Mouse (Mus musculus) liver, embryonic 15.5 days (tissue): ENCODE results near the gene Fbxl13. TPM values are rescaled to one million over a fixed set of nuclear protein-coding genes. Genes with fewer than 3 reads are reported as not detected.
"Not testable (repeated sequence)": the region's sequence is repeated elsewhere in the genome, so short reads cannot be mapped to it uniquely, and the experiment has no call there.

Source experiments
- ATAC-seq: fragments of 200-750 bp; cut with Nextera tagmentation; 2 replicates; pipeline ENCODE4 v1.8.0; 2017; ENCODE audit warnings: moderate number of reproducible peaks, mild to moderate bottlenecking, moderate library complexity; ENCODE audit not compliant: insufficient read depth
- H3K27ac ChIP-seq: fragments of 300-500 bp; sonication (generic); replicated peaks from 2 replicates; pipeline ENCODE4 v1.5.1; 2015; ENCODE audit warnings: mild to moderate bottlenecking, inconsistent platforms
- H3K27me3 ChIP-seq: fragments of 300-500 bp; sonication (generic); 2 replicates; pipeline ENCODE4 v1.6.1; 2015; ENCODE audit warnings: mild to moderate bottlenecking, inconsistent platforms
- H3K36me3 ChIP-seq: fragments of 300-500 bp; sonication (generic); replicated peaks from 2 replicates; pipeline ENCODE4 v1.6.1; 2015; ENCODE audit warnings: moderate library complexity, mild to moderate bottlenecking, inconsistent platforms
- H3K4me1 ChIP-seq: fragments of 300-500 bp; sonication (generic); replicated peaks from 2 replicates; pipeline ENCODE4 v1.6.1; 2015; ENCODE audit warnings: inconsistent platforms
- H3K4me2 ChIP-seq: fragments of 300-500 bp; sonication (generic); 2 replicates; pipeline ENCODE4 v1.6.1; 2015; ENCODE audit warnings: moderate library complexity, mild to moderate bottlenecking, inconsistent platforms
- H3K4me3 ChIP-seq: fragments of 300-500 bp; sonication (generic); replicated peaks from 2 replicates; pipeline ENCODE4 v1.5.1; 2015; ENCODE audit warnings: mild to moderate bottlenecking, inconsistent platforms
- H3K9ac ChIP-seq: fragments of 300-500 bp; sonication (generic); 2 replicates; pipeline ENCODE4 v1.6.1; 2015; ENCODE audit warnings: moderate library complexity, mild to moderate bottlenecking, inconsistent platforms
- H3K9me3 ChIP-seq: fragments of 300-500 bp; sonication (generic); replicated peaks from 2 replicates; pipeline ENCODE4 v1.6.1; 2016; ENCODE audit warnings: inconsistent platforms
- WGBS: fragments of 180-500 bp; shearing (Covaris S2); methylation state at CpG from one replicate; pipeline ENCODE4 v1.1.7; 2015; ENCODE audit warnings: mixed read lengths; ENCODE audit not compliant: insufficient replicate concordance; 5-methylcytosine and 5-hydroxymethylcytosine counted together
- polyA plus RNA-seq: library from polyadenylated mRNA; unstranded; fragments of >200 nt; fragmentation: Nextera tagmentation; extraction: Ambion mirVana; gene quantifications from 2 replicates; pipeline ENCODE4 v1.2.1, GENCODE M21; 2015

The Fbxl13 gene
- polyA plus RNA-seq, 1 experiment from 2014 or later, result 0.08 TPM

GRCm38 (mm10) chr5:21608311-21609304 lies 36.8 kb downstream of the Fbxl13 start:
- no peak for ATAC-seq
- Histone ChIP-seq H3K36me3 (no peaks in the 10 kb centered on the region), H3K4me1 (no peaks in the 10 kb centered on the region), H3K9me3 (no peaks in the 10 kb centered on the region), H3K27me3 (no peaks in the 10 kb centered on the region), H3K9ac (no peak overlapping the region), H3K4me2 (no peak overlapping the region), H3K27ac (no peak overlapping the region), H3K4me3 (no peak overlapping the region)
- 66% methylated on average over 12 of the region's 12 CpGs for WGBS

- no peak overlapping the region for H3K4me2 ChIP-seq
These were observed 39.5 kb downstream of the Fbxl13 start for GRCm38 (mm10) chr5:21605936-21606335.

GRCm38 (mm10) chr5:21599961-21600360 lies 45.5 kb downstream of the Fbxl13 start:
- Histone ChIP-seq H3K9ac (no peak overlapping the region), H3K36me3 (no peaks in the 10 kb centered on the region), H3K27ac (no peak overlapping the region), H3K4me2 (no peak overlapping the region), H3K4me3 (no peak overlapping the region), H3K4me1 (no peaks in the 10 kb centered on the region), H3K9me3 (no peaks in the 10 kb centered on the region), H3K27me3 (no peaks in the 10 kb centered on the region)
- WGBS, result 67% methylated on average over 4 of the region's 4 CpGs
- no peak for ATAC-seq

More at GRCm38 (mm10) chr5:21605936-21606335, 39.5 kb downstream of the Fbxl13 start:
- Histone ChIP-seq H3K9me3 (no peaks in the 10 kb centered on the region), H3K4me1 (no peaks in the 10 kb centered on the region), H3K4me3 (no peak overlapping the region), H3K36me3 (no peaks in the 10 kb centered on the region), H3K27ac (no peak overlapping the region), H3K27me3 (no peaks in the 10 kb centered on the region), H3K9ac (no peak overlapping the region)
- WGBS, result 43% methylated on average over 6 of the region's 6 CpGs
- no peak for ATAC-seq

GRCm38 (mm10) chr5:21599536-21599935 lies 45.9 kb downstream of the Fbxl13 start:
- H3K27me3 ChIP-seq, ATAC-seq, H3K27ac ChIP-seq, H3K9me3 ChIP-seq, H3K4me3 ChIP-seq, H3K9ac ChIP-seq, H3K4me1 ChIP-seq, H3K36me3 ChIP-seq, H3K4me2 ChIP-seq: not testable (repeated sequence)
- WGBS, result 54% methylated on average over 2 of the region's 2 CpGs

DNA sequence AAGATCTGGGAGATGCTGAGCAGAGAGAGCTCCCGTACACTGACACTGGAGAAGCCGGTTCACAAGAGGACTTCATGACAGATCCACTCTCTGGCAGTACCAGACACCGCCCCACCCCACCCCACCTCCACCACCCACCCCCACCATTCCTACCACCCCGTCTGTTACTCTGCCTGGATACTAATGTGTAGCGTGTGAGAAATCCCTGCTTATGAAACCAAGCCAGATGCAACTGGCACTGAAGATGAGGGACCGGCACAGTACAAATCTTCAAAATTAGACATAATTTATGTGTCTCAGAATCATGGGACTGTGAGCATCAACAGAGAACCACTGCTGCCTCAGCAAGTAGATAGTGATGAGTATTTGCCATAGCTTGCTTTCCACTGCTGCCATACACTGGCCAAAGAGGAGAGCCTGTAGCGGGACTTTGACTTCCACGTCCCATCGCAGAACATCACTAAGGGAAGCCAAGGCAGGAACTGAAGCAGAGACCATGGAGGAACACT lies 52.2 kb downstream of the Fbxl13 start:
- ATAC-seq, result no peak
- Histone ChIP-seq H3K9me3 (no peaks in the 10 kb centered on the region), H3K4me3 (no peak overlapping the region), H3K4me1 (no peaks in the 10 kb centered on the region), H3K36me3 (no peaks in the 10 kb centered on the region), H3K4me2 (no peak overlapping the region), H3K27ac (no peak overlapping the region), H3K27me3 (no peaks in the 10 kb centered on the region), H3K9ac (no peak overlapping the region)
- 78% methylated on average over 9 of the region's 9 CpGs for WGBS

DNA sequence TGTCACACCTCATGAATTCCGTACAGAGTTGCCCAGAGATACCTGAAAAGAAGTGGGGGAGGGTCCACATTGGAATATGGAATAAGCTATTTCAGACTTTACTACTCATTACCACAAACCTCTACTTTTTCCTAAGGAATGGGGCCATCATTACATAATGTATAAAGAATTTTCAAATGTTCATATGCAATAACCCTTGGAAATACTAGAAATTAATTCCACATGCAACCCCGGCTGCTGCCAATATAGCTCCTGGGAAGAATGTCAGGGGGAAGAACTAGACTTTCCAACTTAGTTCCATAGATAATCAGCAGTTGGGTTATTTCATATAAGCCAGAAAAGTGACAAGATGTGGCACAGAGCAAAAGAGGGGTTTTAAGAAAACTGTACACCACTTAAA lies 53.3 kb downstream of the Fbxl13 start:
- H3K27ac ChIP-seq, result no peak overlapping the region
- H3K4me2 ChIP-seq, result no peak overlapping the region
- H3K27me3 ChIP-seq, result no peaks in the 10 kb centered on the region
- 74% methylated on average over 2 of the region's 2 CpGs for WGBS
- no peaks in the 10 kb centered on the region for H3K4me1 ChIP-seq
- no peaks in the 10 kb centered on the region for H3K36me3 ChIP-seq
- no peak overlapping the region for H3K4me3 ChIP-seq
- no peaks in the 10 kb centered on the region for H3K9me3 ChIP-seq
- ATAC-seq, result no peak
- H3K9ac ChIP-seq, result no peak overlapping the region

DNA sequence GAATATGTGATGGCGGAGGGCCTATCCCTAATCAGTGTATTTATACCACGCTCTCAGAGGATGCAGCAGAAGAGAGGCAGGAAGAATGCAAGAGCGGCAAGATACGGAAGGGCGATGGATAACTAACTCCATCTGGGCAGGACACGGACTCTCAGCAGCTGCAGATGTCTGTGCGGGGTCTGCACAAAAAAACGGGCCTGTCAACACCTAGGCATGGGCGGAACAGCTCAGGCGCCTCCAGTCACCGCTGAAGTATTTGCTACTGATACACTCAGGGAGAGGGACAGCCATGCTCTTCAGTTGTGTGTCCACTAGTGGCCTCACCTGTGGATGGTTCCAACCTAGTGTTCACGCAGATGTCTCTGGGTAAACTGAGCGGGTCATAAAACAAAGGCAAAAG lies 57.2 kb downstream of the Fbxl13 start:
- Histone ChIP-seq H3K4me3 (no peak overlapping the region), H3K27me3 (no peaks in the 10 kb centered on the region), H3K36me3 (no peaks in the 10 kb centered on the region), H3K9me3 (no peaks in the 10 kb centered on the region), H3K27ac (no peak overlapping the region), H3K4me2 (no peak overlapping the region), H3K9ac (no peak overlapping the region), H3K4me1 (no peaks in the 10 kb centered on the region)
- WGBS, result 76% methylated on average over 13 of the region's 13 CpGs
- no peak for ATAC-seq

DNA sequence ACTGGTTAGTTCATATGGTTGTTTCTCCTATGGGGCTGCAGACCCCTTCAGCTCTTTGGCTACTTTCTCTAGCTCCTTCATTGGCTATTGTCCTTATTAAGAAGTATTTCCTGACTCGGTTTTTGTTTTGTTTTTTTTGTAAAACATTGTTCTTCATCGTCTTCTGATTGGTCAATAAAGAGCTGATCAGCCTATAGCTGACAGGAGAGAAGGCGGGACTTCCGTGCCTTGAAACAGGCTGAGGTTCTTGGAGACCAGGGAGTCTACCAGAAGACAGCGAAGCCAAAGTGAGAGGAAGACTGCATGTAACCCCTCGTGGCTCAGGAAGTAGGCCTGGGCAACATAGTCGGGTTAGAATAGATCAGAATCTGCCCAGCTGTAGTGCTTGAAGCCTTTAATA lies 57.8 kb downstream of the Fbxl13 start:
- H3K9ac ChIP-seq, result no peak overlapping the region
- H3K36me3 ChIP-seq, result no peaks in the 10 kb centered on the region
- H3K4me3 ChIP-seq, result no peak overlapping the region
- H3K9me3 ChIP-seq, result no peaks in the 10 kb centered on the region
- H3K4me1 ChIP-seq, result no peaks in the 10 kb centered on the region
- no peak overlapping the region for H3K4me2 ChIP-seq
- ATAC-seq, result no peak
- H3K27me3 ChIP-seq, result no peaks in the 10 kb centered on the region
- WGBS, result 53% methylated on average over 7 of the region's 7 CpGs
- H3K27ac ChIP-seq, result no peak overlapping the region

DNA sequence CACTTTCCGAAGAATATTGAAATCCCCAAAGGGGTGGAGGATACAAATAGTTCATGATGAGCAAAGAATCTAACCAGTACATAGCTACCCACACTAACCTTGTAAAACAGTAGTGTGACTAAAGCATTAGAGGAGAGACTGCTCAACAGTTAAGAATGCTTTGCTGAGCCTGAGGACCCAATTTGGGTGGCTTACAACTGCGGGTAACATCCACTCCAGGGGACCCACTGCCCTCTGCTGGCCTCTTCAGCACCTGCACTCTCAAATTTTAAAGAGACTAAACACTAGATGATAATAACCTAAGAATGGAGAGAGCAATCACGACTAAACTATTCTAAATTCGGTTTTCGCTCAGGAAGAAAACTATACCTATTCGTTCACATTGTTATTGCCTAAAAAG lies 58.7 kb downstream of the Fbxl13 start:
- no peaks in the 10 kb centered on the region for H3K36me3 ChIP-seq
- H3K27me3 ChIP-seq, result no peaks in the 10 kb centered on the region
- H3K9ac ChIP-seq, result no peak overlapping the region
- H3K4me1 ChIP-seq, result no peaks in the 10 kb centered on the region
- H3K4me2 ChIP-seq, result no peak overlapping the region
- no peak overlapping the region for H3K4me3 ChIP-seq
- no peak for ATAC-seq
- WGBS, result 40% methylated on average over 6 of the region's 6 CpGs
- no peak overlapping the region for H3K27ac ChIP-seq
- H3K9me3 ChIP-seq, result no peaks in the 10 kb centered on the region

GRCm38 (mm10) chr5:21578136-21578535 lies 67.3 kb downstream of the Fbxl13 start:
- H3K4me1 ChIP-seq, result peaks cover 12% of the 10 kb centered on the region
- no peak overlapping the region for H3K9ac ChIP-seq
- 73% methylated on average over 3 of the region's 3 CpGs for WGBS
- no peaks in the 10 kb centered on the region for H3K9me3 ChIP-seq
- ATAC-seq, result no peak
- H3K36me3 ChIP-seq, result no peaks in the 10 kb centered on the region
- H3K4me2 ChIP-seq, result no peak overlapping the region
- no peak overlapping the region for H3K27ac ChIP-seq
- H3K4me3 ChIP-seq, result no peak overlapping the region
- no peaks in the 10 kb centered on the region for H3K27me3 ChIP-seq

DNA sequence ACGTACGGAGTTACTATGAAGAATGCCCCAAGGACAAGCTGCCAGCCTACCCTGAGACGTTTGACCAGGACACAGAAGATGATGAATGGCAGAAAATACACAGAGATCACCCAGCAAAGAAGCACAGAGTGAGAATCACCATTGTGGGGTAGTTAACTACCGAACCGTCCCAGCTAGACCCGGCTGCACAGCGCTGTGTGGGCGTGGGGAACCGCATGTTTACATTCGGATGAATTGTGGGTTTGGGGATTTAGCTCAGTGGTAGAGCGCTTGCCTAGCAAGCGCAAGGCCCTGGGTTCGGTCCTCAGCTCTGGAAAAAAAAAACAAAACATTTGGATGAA lies 70.3 kb downstream of the Fbxl13 start:
- no peak for ATAC-seq

More for the DNA sequence above, 70.3 kb downstream of the Fbxl13 start:
- H3K4me2 ChIP-seq, result peak overlapping the region; percentile 44
- H3K9ac ChIP-seq, result peak overlapping the region; percentile 5; the same call in 1 of the 2 replicates
- 69% methylated on average over 13 of the region's 13 CpGs for WGBS
- no peaks in the 10 kb centered on the region for H3K36me3 ChIP-seq
- peak overlapping the region; percentile 72 for H3K27ac ChIP-seq
- no peaks in the 10 kb centered on the region for H3K9me3 ChIP-seq
- H3K4me3 ChIP-seq, result peak overlapping the region; percentile 21
- peaks cover 15% of the 10 kb centered on the region for H3K4me1 ChIP-seq
- H3K27me3 ChIP-seq, result no peaks in the 10 kb centered on the region
